Mouse (Mus musculus): ENCODE results near the gene Gk5.

- TF ChIP-seq CTCF (IDR thresholded peaks at IDR 0.05; ENCODE audit: insufficient read depth, low read depth, low read length) (no peak), POLR2A (IDR thresholded peaks at IDR 0.05; ENCODE audit: insufficient read depth, low read depth, low read length) (no peak)
These were observed 6.2 kb upstream of the Gk5 start for GRCm38 (mm10) chr9:96112879-96113361.

Measured in olfactory bulb, adult 2 months (tissue).